Mouse (Mus musculus) lung, adult 2 months (tissue): Measurements from ENCODE around the gene Tbx19. TPM values are rescaled to one million over a fixed set of nuclear protein-coding genes. Genes with fewer than 3 reads are reported as not detected.

Experiments used
- DNase-seq: peaks from one replicate; pipeline ENCODE4 v3.0.0; 2022
- H3K4me1 ChIP-seq: fragments of 200-500 bp; 2 replicates; pipeline ENCODE4 v1.6.1; 2011; ENCODE audit warnings: low read length; ENCODE audit not compliant: control insufficient read depth, insufficient read depth
- H3K4me3 ChIP-seq: fragments of 200-500 bp; replicated peaks from 2 replicates; pipeline ENCODE3; 2011; ENCODE audit warnings: low read depth, mild to moderate bottlenecking, control low read depth, low read length; ENCODE audit errors: extremely low read depth
- CTCF ChIP-seq: fragments of 200-500 bp; IDR thresholded peaks from 2 replicates; pipeline ENCODE4 v1.5.1; 2011; ENCODE audit warnings: mild to moderate bottlenecking, low read length, control low read depth; ENCODE audit not compliant: insufficient read depth
- POLR2A ChIP-seq: fragments of 200-500 bp; IDR thresholded peaks from 2 replicates; pipeline ENCODE4 v1.6.1; 2011; ENCODE audit warnings: low read depth, mild to moderate bottlenecking, control low read depth, low read length, borderline replicate concordance; ENCODE audit errors: extremely low read depth
- WGBS: fragments of 180-500 bp; shearing (Covaris S2); methylation state at CpG from one replicate; pipeline ENCODE4 v1.1.7; 2018; 5-methylcytosine and 5-hydroxymethylcytosine counted together
- polyA plus RNA-seq: library from polyadenylated mRNA; depleted of rRNA; stranded (reverse); fragments of >200 nt; gene quantifications from 2 replicates; pipeline ENCODE4 v1.2.3, GENCODE M21; 2012

Gene Tbx19
- polyA plus RNA-seq, 1 experiment: 0.34 TPM

DNA sequence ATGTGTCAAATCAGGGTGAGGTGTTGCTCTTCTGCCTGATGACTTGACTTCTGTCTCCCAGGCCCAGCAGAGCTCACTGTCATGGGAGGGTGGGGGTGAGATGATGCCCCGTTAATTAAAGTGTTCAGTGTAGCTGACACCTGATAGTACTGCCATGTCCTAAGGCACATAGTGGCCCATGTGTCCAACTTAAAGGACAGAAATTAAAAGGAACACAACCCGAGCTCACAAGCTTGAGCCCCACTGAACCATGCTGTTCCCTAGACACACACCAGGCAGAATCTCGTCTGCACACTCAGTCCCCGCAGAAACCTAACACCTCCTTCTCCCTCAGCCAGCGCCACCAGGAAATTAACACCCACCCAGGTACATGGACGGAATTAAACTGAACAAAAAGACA is 4.3 kb upstream of the Tbx19 start:
- no peak overlapping the region for H3K4me3 ChIP-seq
- no peak for TF ChIP-seq POLR2A
- no peak for DNase-seq
- 88% methylated on average over 6 of the region's 6 CpGs for WGBS
- H3K4me1 ChIP-seq: no peaks in the 10 kb centered on the region

- no peak for DNase-seq
- TF ChIP-seq POLR2A: no peak
- no peak for TF ChIP-seq CTCF
- WGBS: 67% methylated on average over 10 of the region's 10 CpGs
These were observed 1.7 kb downstream of the Tbx19 start for GRCm38 (mm10) chr1:165158841-165159240.

GRCm38 (mm10) chr1:165154162-165154561 is 6.4 kb downstream of the Tbx19 start:
- 59% methylated on average over 4 of the region's 4 CpGs for WGBS
- no peaks in the 10 kb centered on the region for H3K4me1 ChIP-seq
- no peak overlapping the region for H3K4me3 ChIP-seq
- TF ChIP-seq CTCF: no peak
- no peak for TF ChIP-seq POLR2A
- no peak for DNase-seq

More at GRCm38 (mm10) chr1:165158841-165159240, 1.7 kb downstream of the Tbx19 start:
- H3K4me3 ChIP-seq: no peak overlapping the region
- H3K4me1 ChIP-seq: no peaks in the 10 kb centered on the region

- no peak overlapping the region for H3K4me3 ChIP-seq
- no peak for DNase-seq
- 68% methylated on average over 8 of the region's 8 CpGs for WGBS
These were observed 9.4 kb downstream of the Tbx19 start for GRCm38 (mm10) chr1:165151216-165151615.

GRCm38 (mm10) chr1:165142343-165142916 is 18.1 kb downstream of the Tbx19 start:
- no peak overlapping the region for H3K4me3 ChIP-seq
- no peak for DNase-seq
- H3K4me1 ChIP-seq: no peaks in the 10 kb centered on the region
- TF ChIP-seq POLR2A (no peak), CTCF (no peak)
- 72% methylated on average over 12 of the region's 12 CpGs for WGBS

More at GRCm38 (mm10) chr1:165151216-165151615, 9.4 kb downstream of the Tbx19 start:
- TF ChIP-seq POLR2A (no peak), CTCF (no peak)
- H3K4me1 ChIP-seq: no peaks in the 10 kb centered on the region

DNA sequence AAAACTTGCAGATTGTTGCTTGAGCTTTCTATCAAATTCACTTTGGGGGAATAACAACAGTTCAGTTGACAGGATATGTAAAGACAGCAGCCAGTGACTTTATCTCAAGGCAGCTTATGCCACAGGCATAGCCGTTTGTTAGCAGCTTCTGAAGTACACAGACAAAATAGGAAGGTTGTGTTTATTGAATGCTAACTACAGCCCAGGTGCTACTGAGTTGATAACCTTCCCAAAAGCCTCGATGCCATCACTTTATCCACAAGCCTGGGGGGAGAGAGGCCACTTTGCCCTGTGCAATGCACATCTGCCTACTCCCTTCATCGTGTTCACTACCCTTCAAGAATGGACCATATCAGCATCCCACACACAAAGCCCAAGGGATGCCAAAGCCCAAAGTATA is 20.3 kb downstream of the Tbx19 start:
- no peak for TF ChIP-seq CTCF
- TF ChIP-seq POLR2A: no peak
- Histone ChIP-seq H3K4me3 (no peak overlapping the region), H3K4me1 (no peaks in the 10 kb centered on the region)
- no peak for DNase-seq
- 54% methylated on average over 3 of the region's 3 CpGs for WGBS

DNA sequence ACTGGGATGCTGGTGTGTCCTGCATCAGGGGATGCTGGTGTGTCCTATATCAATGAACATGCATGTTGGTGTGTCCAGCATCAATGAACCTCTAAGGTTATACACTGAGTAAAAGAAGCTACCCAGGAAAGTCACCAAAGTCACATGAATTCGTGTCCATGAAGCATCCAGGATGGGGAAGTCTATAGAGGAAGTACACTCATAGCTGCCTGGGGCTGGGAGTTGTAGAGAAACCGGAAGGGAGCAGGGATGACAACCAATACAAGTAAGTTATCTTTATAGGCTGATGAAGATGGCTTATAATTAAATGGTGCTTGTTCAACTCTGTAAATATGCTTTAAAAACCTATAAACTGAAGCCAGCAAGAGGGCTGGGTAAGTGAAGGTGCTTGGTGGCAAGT is 26.7 kb downstream of the Tbx19 start:
- H3K4me1 ChIP-seq: no peaks in the 10 kb centered on the region
- TF ChIP-seq POLR2A: no peak
- no peak for TF ChIP-seq CTCF
- no peak for DNase-seq
- H3K4me3 ChIP-seq: no peak overlapping the region
- WGBS: 53% methylated on average over 2 of the region's 2 CpGs

GRCm38 (mm10) chr1:165133279-165133678 is 27.3 kb downstream of the Tbx19 start:
- Histone ChIP-seq H3K4me3 (no peak overlapping the region), H3K4me1 (no peaks in the 10 kb centered on the region)
- 65% methylated on average over 5 of the region's 5 CpGs for WGBS
- no peak for TF ChIP-seq POLR2A
- no peak for TF ChIP-seq CTCF
- DNase-seq: no peak

GRCm38 (mm10) chr1:165132187-165132877 is 28.2 kb downstream of the Tbx19 start:
- 66% methylated on average over 14 of the region's 14 CpGs for WGBS
- no peaks in the 10 kb centered on the region for H3K4me1 ChIP-seq
- no peak overlapping the region for H3K4me3 ChIP-seq
- DNase-seq: peak; percentile 65
- TF ChIP-seq POLR2A (no peak), CTCF (peak; percentile 59)

- 60% methylated on average over 5 of the region's 5 CpGs for WGBS
- Histone ChIP-seq H3K4me1 (no peaks in the 10 kb centered on the region), H3K4me3 (no peak overlapping the region)
- TF ChIP-seq CTCF: no peak
- no peak for TF ChIP-seq POLR2A
- no peak for DNase-seq
These were observed 31.0 kb downstream of the Tbx19 start for GRCm38 (mm10) chr1:165129573-165129972.
